Mouse (Mus musculus): ENCODE data around the gene Gm5862. TPM values are rescaled to one million over a fixed set of nuclear protein-coding genes. Genes with fewer than 3 reads are reported as not detected.

Gm5862 gene
- not detected in 4 replicates for total RNA-seq (2023)

GRCm38 (mm10) chr5:26022816-26023215, at the start of gene Gm5862:
TSS of gene Gm5862 (minus strand) at chr5:26022916.

GRCm38 (mm10) chr5:26058481-26058880, 35.8 kb upstream of the Gm5862 start, which contains the start of gene Gm7347:
TSS of gene Gm7347 (minus strand) at chr5:26058581.

GRCm38 (mm10) chr5:26039458-26039857, 16.7 kb upstream of the Gm5862 start, which contains the start of gene Speer4a:
TSS of gene Speer4a (minus strand) at chr5:26039558.

GRCm38 (mm10) chr5:26004698-26005097, 18.0 kb downstream of the Gm5862 start, which contains the start of gene Gm1979:
TSS of gene Gm1979 (minus strand) at chr5:26004798.

GRCm38 (mm10) chr5:25988550-25988949, 34.2 kb downstream of the Gm5862 start, which contains the start of gene Gm21698:
TSS of gene Gm21698 (minus strand) at chr5:25988650.

DNA sequence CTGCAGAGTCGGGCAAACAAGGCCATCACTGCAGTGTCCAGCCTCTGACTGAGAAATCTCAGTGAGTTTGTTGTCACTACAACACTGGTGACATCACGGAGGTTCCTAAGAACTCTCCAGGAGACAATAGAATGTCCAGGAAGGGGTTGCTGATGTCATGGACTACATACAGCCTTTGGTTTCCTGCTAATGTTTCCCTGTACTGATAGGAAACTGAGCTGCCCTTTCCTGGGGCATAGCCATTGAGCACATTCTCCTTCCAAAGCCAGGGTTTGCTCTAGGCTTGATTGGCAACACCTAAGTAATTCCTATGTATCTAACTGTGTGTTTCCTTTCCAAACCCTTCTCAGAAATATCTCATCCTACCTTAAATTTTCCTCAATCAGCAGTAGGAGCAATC, 50.2 kb downstream of the Gm5862 start, which contains the start of gene Gm21680:
TSS of gene Gm21680 (minus strand) at position 101 of the 400 bp plus-strand sequence.

Other genes with a start within 250 kb of the Gm5862 start
- not detected in 4 replicates for gene Gm21663, start 80.5 kb downstream of the Gm5862 start, total RNA-seq (2023)
- gene Gm21671, start 68.5 kb downstream of the Gm5862 start, total RNA-seq (2023): not detected in 4 replicates
- not detected in 4 replicates for gene Gm21680, start 50.3 kb downstream of the Gm5862 start, total RNA-seq (2023)
- gene Gm21698, start 34.3 kb downstream of the Gm5862 start, total RNA-seq (2023): not detected in 4 replicates
- not detected in 4 replicates for gene Gm1979, start 18.1 kb downstream of the Gm5862 start, total RNA-seq (2023)
- not detected in 4 replicates for gene Speer4a, start 16.6 kb upstream of the Gm5862 start, total RNA-seq (2023)
- gene Gm7347, start 35.7 kb upstream of the Gm5862 start, total RNA-seq (2023): not detected in 4 replicates
- gene Gm10471, start 66.4 kb upstream of the Gm5862 start, total RNA-seq (2023): not detected in 4 replicates
- gene 5031410I06Rik, start 82.4 kb upstream of the Gm5862 start, total RNA-seq (2023): not detected in 4 replicates
- gene Gm10220, start 98.5 kb upstream of the Gm5862 start, total RNA-seq (2023): not detected in 4 replicates
- gene Gm7361, start 234.8 kb upstream of the Gm5862 start, total RNA-seq (2023): not detected in 4 replicates

Measured in B cell, adult 62 days (primary cell).